Mouse (Mus musculus) neural tube, embryonic 13.5 days (tissue): ENCODE measurements around the gene Cux1. TPM values are rescaled to one million over a fixed set of nuclear protein-coding genes. Genes with fewer than 3 reads are reported as not detected.

ENCODE experiments used
- ATAC-seq: fragments of 200-750 bp; cut with Nextera tagmentation; 2 replicates; pipeline ENCODE4 v1.8.0; 2017; ENCODE audit warnings: low read depth, mild to moderate bottlenecking, moderate TSS enrichment, moderate library complexity
- H3K27ac ChIP-seq: fragments of 300-500 bp; sonication (generic); replicated peaks from 2 replicates; pipeline ENCODE4 v1.5.1; 2015; ENCODE audit warnings: moderate library complexity, mild to moderate bottlenecking, inconsistent platforms
- H3K27me3 ChIP-seq: fragments of 300-500 bp; sonication (generic); 2 replicates; pipeline ENCODE4 v1.6.1; 2015; ENCODE audit warnings: mild to moderate bottlenecking, inconsistent platforms
- H3K36me3 ChIP-seq: fragments of 300-500 bp; sonication (generic); 2 replicates; pipeline ENCODE4 v1.6.1; 2015; ENCODE audit warnings: mild to moderate bottlenecking, inconsistent platforms
- H3K4me1 ChIP-seq: fragments of 300-500 bp; sonication (generic); replicated peaks from 2 replicates; pipeline ENCODE4 v1.6.1; 2015; ENCODE audit warnings: inconsistent platforms
- H3K4me2 ChIP-seq: fragments of 300-500 bp; sonication (generic); 2 replicates; pipeline ENCODE4 v1.6.1; 2015; ENCODE audit warnings: inconsistent platforms, mild to moderate bottlenecking, moderate library complexity
- H3K4me3 ChIP-seq: fragments of 300-500 bp; sonication (generic); 2 replicates; pipeline ENCODE4 v1.5.1; 2015; ENCODE audit warnings: mild to moderate bottlenecking, inconsistent platforms
- H3K9ac ChIP-seq: fragments of 300-500 bp; sonication (generic); 2 replicates; pipeline ENCODE4 v1.6.1; 2015; ENCODE audit warnings: moderate library complexity, mild to moderate bottlenecking, inconsistent platforms
- H3K9me3 ChIP-seq: fragments of 300-500 bp; sonication (generic); 2 replicates; pipeline ENCODE4 v1.6.1; 2016; ENCODE audit warnings: inconsistent platforms
- WGBS: fragments of 180-500 bp; shearing (Covaris S2); methylation state at CpG from one replicate; pipeline ENCODE4 v1.1.7; 2015; 5-methylcytosine and 5-hydroxymethylcytosine counted together
- polyA plus RNA-seq: library from polyadenylated mRNA; unstranded; fragments of >200 nt; fragmentation: Nextera tagmentation; extraction: Ambion mirVana; gene quantifications from 2 replicates; pipeline ENCODE4 v1.2.1, GENCODE M21; 2015

Gene Cux1
- polyA plus RNA-seq, 1 experiment from 2014 or later = 93.9 TPM

- no peaks in the 10 kb centered on the region for H3K27me3 ChIP-seq
- H3K9me3 ChIP-seq = no peaks in the 10 kb centered on the region
- H3K9ac ChIP-seq = no peak overlapping the region
- H3K4me1 ChIP-seq = peaks cover 28% of the 10 kb centered on the region
- H3K27ac ChIP-seq = peak overlapping the region; percentile 65
- H3K4me3 ChIP-seq = no peak overlapping the region
- ATAC-seq = no peak; the same call in 1 of the 2 replicates
- H3K4me2 ChIP-seq = no peak overlapping the region
- WGBS = 58% methylated on average over 13 of the region's 13 CpGs
- no peaks in the 10 kb centered on the region for H3K36me3 ChIP-seq
These were observed 139.4 kb downstream of the Cux1 start for GRCm38 (mm10) chr5:136427772-136428497.

- WGBS = 60% methylated on average over 4 of the region's 4 CpGs
- no peak for ATAC-seq
These were observed 140.0 kb downstream of the Cux1 start for GRCm38 (mm10) chr5:136427121-136427771.

GRCm38 (mm10) chr5:136422948-136423347, 144.3 kb downstream of the Cux1 start:
- H3K27me3 ChIP-seq = no peaks in the 10 kb centered on the region
- H3K4me2 ChIP-seq = no peak overlapping the region
- no peak overlapping the region for H3K9ac ChIP-seq
- no peak for ATAC-seq
- H3K9me3 ChIP-seq = no peaks in the 10 kb centered on the region
- no peak overlapping the region for H3K4me3 ChIP-seq
- peaks cover 18% of the 10 kb centered on the region for H3K4me1 ChIP-seq
- H3K36me3 ChIP-seq = no peaks in the 10 kb centered on the region
- no peak overlapping the region for H3K27ac ChIP-seq
- WGBS = 94% methylated on average over 2 of the region's 2 CpGs

More at GRCm38 (mm10) chr5:136427121-136427771, 140.0 kb downstream of the Cux1 start:
- no peaks in the 10 kb centered on the region for H3K27me3 ChIP-seq
- H3K4me3 ChIP-seq = no peak overlapping the region
- no peak overlapping the region for H3K9ac ChIP-seq
- H3K27ac ChIP-seq = peak overlapping the region; percentile 65; the same call in 1 of the 2 replicates
- H3K9me3 ChIP-seq = no peaks in the 10 kb centered on the region
- H3K4me1 ChIP-seq = peaks cover 28% of the 10 kb centered on the region
- no peak overlapping the region for H3K4me2 ChIP-seq
- H3K36me3 ChIP-seq = no peaks in the 10 kb centered on the region

- H3K27ac ChIP-seq = no peak overlapping the region
- no peaks in the 10 kb centered on the region for H3K36me3 ChIP-seq
- H3K9me3 ChIP-seq = no peaks in the 10 kb centered on the region
- no peaks in the 10 kb centered on the region for H3K27me3 ChIP-seq
- no peak for ATAC-seq
- H3K4me1 ChIP-seq = peaks cover 7% of the 10 kb centered on the region
- no peak overlapping the region for H3K4me3 ChIP-seq
- WGBS = 90% methylated on average over 3 of the region's 3 CpGs
- no peak overlapping the region for H3K9ac ChIP-seq
- H3K4me2 ChIP-seq = no peak overlapping the region
These were observed 145.4 kb downstream of the Cux1 start for GRCm38 (mm10) chr5:136421885-136422284.

- H3K4me2 ChIP-seq = no peak overlapping the region
- H3K9me3 ChIP-seq = no peaks in the 10 kb centered on the region
- no peak for ATAC-seq
- peaks cover 3% of the 10 kb centered on the region; the same call in 1 of the 2 replicates for H3K4me1 ChIP-seq
- no peaks in the 10 kb centered on the region for H3K27me3 ChIP-seq
- H3K9ac ChIP-seq = no peak overlapping the region
- 90% methylated on average over 3 of the region's 3 CpGs for WGBS
- H3K36me3 ChIP-seq = no peaks in the 10 kb centered on the region
- H3K27ac ChIP-seq = no peak overlapping the region
- H3K4me3 ChIP-seq = no peak overlapping the region
These were observed 146.0 kb downstream of the Cux1 start for GRCm38 (mm10) chr5:136421316-136421715.

- ATAC-seq = no peak
- Histone ChIP-seq H3K4me2 (no peak overlapping the region), H3K9me3 (no peaks in the 10 kb centered on the region), H3K9ac (no peak overlapping the region), H3K4me3 (no peak overlapping the region), H3K36me3 (no peaks in the 10 kb centered on the region), H3K27me3 (no peaks in the 10 kb centered on the region), H3K4me1 (peaks cover 3% of the 10 kb centered on the region; the same call in 1 of the 2 replicates), H3K27ac (no peak overlapping the region)
- WGBS = 91% methylated on average over 3 of the region's 3 CpGs
These were observed 146.9 kb downstream of the Cux1 start for GRCm38 (mm10) chr5:136420342-136420741.

- H3K4me3 ChIP-seq = no peak overlapping the region
- H3K9me3 ChIP-seq = no peaks in the 10 kb centered on the region
- no peaks in the 10 kb centered on the region for H3K27me3 ChIP-seq
- H3K27ac ChIP-seq = no peak overlapping the region
- H3K9ac ChIP-seq = no peak overlapping the region
- H3K4me1 ChIP-seq = peaks cover 3% of the 10 kb centered on the region; the same call in 1 of the 2 replicates
- no peak overlapping the region for H3K4me2 ChIP-seq
- ATAC-seq = no peak
- no peaks in the 10 kb centered on the region for H3K36me3 ChIP-seq
- 96% methylated on average over 4 of the region's 4 CpGs for WGBS
These were observed 149.4 kb downstream of the Cux1 start for GRCm38 (mm10) chr5:136417891-136418290.

GRCm38 (mm10) chr5:136414479-136414878, 152.8 kb downstream of the Cux1 start:
- WGBS = 69% methylated on average over 2 of the region's 2 CpGs
- no peak for ATAC-seq
- Histone ChIP-seq H3K27me3 (no peaks in the 10 kb centered on the region), H3K4me1 (no peaks in the 10 kb centered on the region; the same call in 1 of the 2 replicates), H3K9ac (no peak overlapping the region), H3K4me2 (no peak overlapping the region), H3K36me3 (no peaks in the 10 kb centered on the region), H3K9me3 (no peaks in the 10 kb centered on the region), H3K4me3 (no peak overlapping the region), H3K27ac (no peak overlapping the region)

GRCm38 (mm10) chr5:136410681-136411181, 156.6 kb downstream of the Cux1 start:
- H3K4me1 ChIP-seq = no peaks in the 10 kb centered on the region; the same call in 1 of the 2 replicates
- H3K4me3 ChIP-seq = no peak overlapping the region
- WGBS = 57% methylated on average over 7 of the region's 7 CpGs
- no peak for ATAC-seq
- H3K9ac ChIP-seq = no peak overlapping the region
- H3K9me3 ChIP-seq = no peaks in the 10 kb centered on the region
- H3K27me3 ChIP-seq = no peaks in the 10 kb centered on the region
- no peak overlapping the region for H3K4me2 ChIP-seq
- H3K36me3 ChIP-seq = peaks cover 19% of the 10 kb centered on the region
- H3K27ac ChIP-seq = no peak overlapping the region

GRCm38 (mm10) chr5:136406357-136406756, 160.9 kb downstream of the Cux1 start:
- Histone ChIP-seq H3K9me3 (no peaks in the 10 kb centered on the region), H3K36me3 (peaks cover 19% of the 10 kb centered on the region), H3K4me2 (no peak overlapping the region), H3K9ac (no peak overlapping the region), H3K4me1 (peaks cover 20% of the 10 kb centered on the region), H3K27me3 (no peaks in the 10 kb centered on the region), H3K4me3 (no peak overlapping the region), H3K27ac (no peak overlapping the region)
- ATAC-seq = no peak

GRCm38 (mm10) chr5:136403565-136403961, 163.7 kb downstream of the Cux1 start:
- WGBS = 22% methylated on average over 19 of the region's 19 CpGs
- peaks cover 20% of the 10 kb centered on the region for H3K4me1 ChIP-seq
- H3K9ac ChIP-seq = no peak overlapping the region
- H3K9me3 ChIP-seq = no peaks in the 10 kb centered on the region
- H3K27ac ChIP-seq = peak overlapping the region; percentile 77
- peak; percentile 89 for ATAC-seq
- H3K36me3 ChIP-seq = peaks cover 19% of the 10 kb centered on the region
- peak overlapping the region; percentile 42 for H3K4me2 ChIP-seq
- H3K4me3 ChIP-seq = no peak overlapping the region
- H3K27me3 ChIP-seq = no peaks in the 10 kb centered on the region
